Mouse (Mus musculus) olfactory bulb, adult 2 months (tissue): ENCODE data around the gene Hdac5. TPM values are rescaled to one million over a fixed set of nuclear protein-coding genes. Genes with fewer than 3 reads are reported as not detected.

Experiments used
- H3K27ac ChIP-seq: fragments of 200-500 bp; 2 replicates; pipeline ENCODE4 v1.5.1; 2012; ENCODE audit warnings: low read depth, low read length; ENCODE audit not compliant: insufficient read depth
- H3K4me1 ChIP-seq: fragments of 200-500 bp; 2 replicates; pipeline ENCODE4 v1.6.1; 2012; ENCODE audit warnings: low read length; ENCODE audit not compliant: control insufficient read depth, insufficient read depth
- H3K4me3 ChIP-seq: fragments of 200-500 bp; 2 replicates; pipeline ENCODE4 v1.5.1; 2012; ENCODE audit warnings: mild to moderate bottlenecking, low read depth, low read length, moderate library complexity; ENCODE audit not compliant: insufficient read depth
- CTCF ChIP-seq: fragments of 200-500 bp; IDR thresholded peaks from 2 replicates; pipeline ENCODE4 v1.5.1; 2012; ENCODE audit warnings: low read depth, mild to moderate bottlenecking, low read length, moderate library complexity; ENCODE audit not compliant: insufficient read depth
- POLR2A ChIP-seq: fragments of 200-500 bp; IDR thresholded peaks from 2 replicates; pipeline ENCODE4 v1.6.1; 2012; ENCODE audit warnings: mild to moderate bottlenecking, low read depth, low read length, moderate library complexity; ENCODE audit not compliant: insufficient read depth
- WGBS: fragments of 180-500 bp; shearing (Covaris S2); methylation state at CpG from one replicate; pipeline ENCODE4 v1.1.7; 2018; 5-methylcytosine and 5-hydroxymethylcytosine counted together
- polyA plus RNA-seq: library from polyadenylated mRNA; stranded (reverse); fragments of >200 nt; gene quantifications from 2 replicates; pipeline ENCODE4 v1.2.4, GENCODE M21; 2012; ENCODE audit warnings: low replicate concordance; ENCODE audit not compliant: missing spikeins, insufficient read depth, insufficient read length

The Hdac5 gene
- polyA plus RNA-seq, 1 experiment, result not detected

DNA sequence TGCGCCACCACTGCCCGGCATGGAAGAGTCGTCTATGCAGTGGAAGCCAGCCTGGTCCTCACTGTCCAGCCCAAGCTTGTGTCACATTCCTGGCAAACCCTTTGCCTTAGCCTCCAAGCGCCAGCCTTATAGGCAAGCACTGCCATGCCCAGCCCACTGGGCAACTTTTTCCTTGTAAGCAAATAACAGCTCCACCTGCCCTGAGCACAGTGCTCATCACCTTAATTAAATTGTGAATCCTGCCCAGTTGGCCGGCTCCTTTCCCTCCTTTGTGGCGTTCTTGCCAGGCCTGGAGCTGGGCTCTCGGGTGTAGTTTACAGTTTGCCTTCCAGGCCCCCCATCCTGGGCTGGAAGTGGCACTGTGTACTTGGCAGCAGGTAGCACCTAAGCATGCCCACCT lies 33.2 kb upstream of the Hdac5 start:
- H3K4me1 ChIP-seq, result peaks cover 6% of the 10 kb centered on the region
- TF ChIP-seq CTCF, result no peak
- no peak for TF ChIP-seq POLR2A
- no peak overlapping the region for H3K4me3 ChIP-seq
- no peak overlapping the region for H3K27ac ChIP-seq
- WGBS, result 93% methylated on average over 7 of the region's 7 CpGs

DNA sequence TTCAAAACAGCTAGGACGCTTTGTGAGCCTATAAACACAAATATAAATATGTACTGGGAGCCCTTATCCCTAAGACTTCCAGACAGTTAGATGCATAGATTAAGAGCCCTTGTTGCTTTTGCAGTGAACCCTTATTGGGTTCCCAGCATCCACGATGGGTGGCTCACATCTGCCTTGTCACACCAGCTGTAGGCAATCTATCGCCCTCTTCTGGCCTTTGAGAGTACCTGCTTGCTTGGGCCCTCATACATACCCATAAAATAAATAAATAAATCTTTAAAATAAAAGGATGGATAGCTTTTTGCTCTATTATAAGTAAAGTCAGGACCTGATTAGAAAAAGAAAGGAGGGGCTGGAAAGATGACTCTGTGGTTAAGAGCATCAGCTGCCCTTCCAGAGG lies 28.6 kb upstream of the Hdac5 start:
- peaks cover 12% of the 10 kb centered on the region for H3K4me1 ChIP-seq
- no peak overlapping the region for H3K4me3 ChIP-seq
- WGBS, result 93% methylated on average over 3 of the region's 3 CpGs
- no peak for TF ChIP-seq POLR2A
- TF ChIP-seq CTCF, result no peak
- H3K27ac ChIP-seq, result no peak overlapping the region

DNA sequence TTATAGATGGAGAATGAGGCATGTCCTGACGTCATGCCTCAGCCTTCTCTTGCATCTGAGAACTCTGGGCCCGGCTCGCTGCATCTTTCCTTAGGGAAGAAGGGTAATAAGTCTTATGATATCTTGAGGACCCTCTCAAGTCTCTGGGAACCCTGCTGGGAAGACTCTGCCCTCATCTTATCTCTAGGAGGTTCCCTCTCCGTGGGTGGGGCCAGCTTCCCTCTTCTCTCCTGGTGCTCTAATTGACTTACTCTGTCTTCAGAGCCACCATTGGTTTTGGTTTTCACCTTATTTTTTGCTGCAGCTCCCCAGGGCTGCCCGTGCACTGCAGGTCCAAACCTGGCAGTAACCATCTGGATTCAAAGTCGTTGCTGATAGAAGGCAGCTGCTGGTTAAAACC lies 28.1 kb upstream of the Hdac5 start:
- Histone ChIP-seq H3K4me1 (peaks cover 12% of the 10 kb centered on the region), H3K27ac (peak overlapping the region; percentile 56; the same call in 1 of the 2 replicates), H3K4me3 (no peak overlapping the region)
- 61% methylated on average over 6 of the region's 6 CpGs for WGBS
- no peak for TF ChIP-seq CTCF
- TF ChIP-seq POLR2A, result no peak

DNA sequence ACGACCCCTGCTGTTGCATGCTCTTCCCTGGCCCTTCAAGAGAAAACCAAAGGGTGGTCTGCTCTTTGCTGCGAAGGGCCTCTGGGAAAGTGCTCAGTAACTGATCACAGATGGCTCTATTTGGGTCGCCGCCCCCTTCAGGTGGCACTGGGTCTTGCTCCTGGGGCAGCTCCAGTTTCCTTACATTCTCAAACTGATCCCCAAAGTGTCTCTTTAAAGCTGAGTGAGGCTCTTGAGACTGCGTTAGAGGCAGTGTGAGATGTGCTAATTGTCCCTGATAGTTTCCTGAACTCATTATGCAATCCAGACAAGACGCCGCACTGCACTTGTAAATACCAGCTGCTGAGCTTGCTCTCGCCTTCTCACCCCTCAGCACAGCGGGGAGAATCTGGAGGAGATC lies 27.5 kb upstream of the Hdac5 start:
- no peak overlapping the region for H3K4me3 ChIP-seq
- 14% methylated on average over 9 of the region's 9 CpGs for WGBS
- peaks cover 12% of the 10 kb centered on the region for H3K4me1 ChIP-seq
- TF ChIP-seq POLR2A (no peak), CTCF (no peak)
- H3K27ac ChIP-seq, result peak overlapping the region; percentile 56; the same call in 1 of the 2 replicates

DNA sequence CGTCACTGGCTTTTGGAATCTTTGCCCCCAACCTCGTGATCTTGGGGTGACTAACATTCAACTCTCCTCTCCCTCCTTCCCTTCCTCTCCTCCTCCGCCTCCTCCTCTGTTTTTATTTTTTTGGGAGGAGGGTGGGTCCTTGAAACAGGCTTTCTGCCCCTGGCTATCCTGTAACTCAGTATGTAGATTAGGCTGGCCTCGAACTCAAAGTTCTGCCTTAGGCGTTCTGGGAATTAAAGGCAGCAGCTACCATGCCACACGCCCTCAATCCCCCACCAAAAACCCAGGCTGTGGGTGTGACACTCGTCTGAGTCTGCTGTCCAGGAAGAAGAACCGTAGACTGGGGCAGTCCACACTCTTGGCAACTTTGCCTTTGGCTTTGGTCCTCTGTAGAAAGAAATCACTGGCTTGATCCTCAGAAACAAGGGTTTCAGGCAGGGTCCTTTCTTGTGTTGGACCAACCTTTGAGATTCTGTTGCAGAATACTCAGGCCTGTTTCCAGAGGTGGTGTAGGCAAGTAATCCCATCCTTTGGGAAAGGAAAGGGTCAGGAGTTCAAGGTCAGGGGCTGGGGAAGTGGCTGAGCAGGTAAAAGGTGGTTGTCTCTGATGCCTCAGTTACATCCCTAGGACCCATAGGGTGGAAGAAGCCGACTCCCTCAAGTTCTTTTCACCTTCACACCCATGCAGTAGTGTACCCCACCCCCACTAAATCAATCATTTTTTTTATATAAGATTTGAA lies 19.6 kb upstream of the Hdac5 start:
- H3K4me3 ChIP-seq, result no peak overlapping the region

DNA sequence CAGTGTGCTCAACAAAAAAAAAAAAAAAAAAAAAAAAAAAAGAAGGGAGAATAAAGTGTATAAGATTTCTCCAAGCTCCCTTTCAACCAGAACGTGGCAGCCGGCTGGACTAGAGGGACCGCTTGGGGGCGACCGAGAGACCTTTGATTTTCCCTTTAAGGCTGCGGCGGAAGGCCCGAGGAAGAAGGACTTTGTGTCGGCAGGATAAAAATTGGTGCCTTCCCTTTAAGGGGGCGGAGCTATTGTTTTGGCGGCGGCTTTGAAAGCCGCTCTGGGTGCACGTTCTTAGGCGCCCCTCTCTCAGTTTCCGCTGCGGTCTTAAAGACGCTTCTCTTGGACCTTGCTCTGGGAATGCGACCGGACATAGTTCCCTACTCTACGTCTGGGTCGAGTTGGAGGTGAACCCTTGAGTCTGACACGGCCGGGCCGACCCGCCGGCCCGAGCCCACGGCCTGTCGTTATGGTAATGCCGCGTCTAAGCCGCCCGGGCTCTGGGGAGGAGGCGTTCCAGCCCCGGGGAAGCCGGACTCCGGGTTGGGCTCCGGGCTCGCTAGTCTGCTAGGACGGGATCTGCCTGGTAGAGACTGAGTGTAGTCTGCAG lies 18.8 kb upstream of the Hdac5 start, which contains the start of gene BC030867:
Gene BC030867, plus strand, starts transcription at position 253 of the 601 bp plus-strand sequence.
- TF ChIP-seq CTCF (peak; percentile 77), POLR2A (no peak)
- peaks cover 16% of the 10 kb centered on the region for H3K4me1 ChIP-seq
- peak within 1 kb of the TSS; percentile 33 for H3K4me3 ChIP-seq
- under 1% methylated on average over 41 of the region's 41 CpGs for WGBS
- no peak within 1 kb of the TSS for H3K27ac ChIP-seq

More for the DNA sequence above, 19.6 kb upstream of the Hdac5 start:
- 15% methylated on average over 9 of the region's 9 CpGs for WGBS
- TF ChIP-seq CTCF, result no peak
- Histone ChIP-seq H3K27ac (no peak overlapping the region), H3K4me1 (peaks cover 15% of the 10 kb centered on the region)

DNA sequence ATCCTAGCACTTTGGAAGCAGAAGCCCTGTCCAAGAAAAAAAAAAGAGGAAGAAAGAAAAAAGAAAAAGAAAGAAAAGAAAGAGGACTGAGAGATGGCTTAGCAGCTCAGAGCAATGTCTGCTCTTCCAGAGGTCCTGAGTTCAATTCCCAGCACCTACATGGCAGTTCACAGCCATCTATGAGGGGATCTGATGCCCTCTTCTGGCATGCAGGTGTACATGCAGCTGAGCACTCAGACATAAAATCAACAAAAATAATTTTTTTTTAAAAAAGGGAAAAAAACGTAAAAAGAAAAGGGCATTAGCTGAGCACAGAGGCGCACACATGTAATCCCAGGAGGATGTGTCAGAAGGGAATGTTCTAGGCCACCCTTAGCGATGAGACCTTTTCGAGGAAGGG lies 16.9 kb upstream of the Hdac5 start:
- 86% methylated on average over 4 of the region's 4 CpGs for WGBS
- no peak overlapping the region for H3K27ac ChIP-seq
- no peak overlapping the region for H3K4me3 ChIP-seq
- TF ChIP-seq CTCF, result no peak
- TF ChIP-seq POLR2A, result no peak
- H3K4me1 ChIP-seq, result peaks cover 16% of the 10 kb centered on the region

DNA sequence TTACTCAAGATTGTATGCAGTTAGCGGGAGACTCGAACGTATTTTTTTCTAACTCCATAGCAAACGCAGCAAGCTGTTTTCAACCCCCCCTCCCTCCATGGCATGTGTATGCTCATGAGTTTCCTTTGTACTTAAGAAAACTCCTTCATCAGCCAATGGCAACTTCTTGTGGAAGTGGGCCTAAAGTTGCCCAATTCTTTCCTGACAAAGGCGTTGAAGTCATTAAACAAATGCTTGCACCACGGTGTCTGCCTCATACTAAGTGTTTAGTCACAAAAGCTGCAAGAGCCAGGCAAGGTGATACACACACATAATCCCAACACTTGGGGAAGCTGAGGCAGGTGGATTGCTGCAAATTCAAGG lies 16.3 kb upstream of the Hdac5 start:
- WGBS, result 56% methylated on average over 6 of the region's 6 CpGs
- no peak for TF ChIP-seq POLR2A
- no peak for TF ChIP-seq CTCF
- no peak overlapping the region for H3K27ac ChIP-seq
- H3K4me1 ChIP-seq, result peaks cover 16% of the 10 kb centered on the region
- no peak overlapping the region for H3K4me3 ChIP-seq

DNA sequence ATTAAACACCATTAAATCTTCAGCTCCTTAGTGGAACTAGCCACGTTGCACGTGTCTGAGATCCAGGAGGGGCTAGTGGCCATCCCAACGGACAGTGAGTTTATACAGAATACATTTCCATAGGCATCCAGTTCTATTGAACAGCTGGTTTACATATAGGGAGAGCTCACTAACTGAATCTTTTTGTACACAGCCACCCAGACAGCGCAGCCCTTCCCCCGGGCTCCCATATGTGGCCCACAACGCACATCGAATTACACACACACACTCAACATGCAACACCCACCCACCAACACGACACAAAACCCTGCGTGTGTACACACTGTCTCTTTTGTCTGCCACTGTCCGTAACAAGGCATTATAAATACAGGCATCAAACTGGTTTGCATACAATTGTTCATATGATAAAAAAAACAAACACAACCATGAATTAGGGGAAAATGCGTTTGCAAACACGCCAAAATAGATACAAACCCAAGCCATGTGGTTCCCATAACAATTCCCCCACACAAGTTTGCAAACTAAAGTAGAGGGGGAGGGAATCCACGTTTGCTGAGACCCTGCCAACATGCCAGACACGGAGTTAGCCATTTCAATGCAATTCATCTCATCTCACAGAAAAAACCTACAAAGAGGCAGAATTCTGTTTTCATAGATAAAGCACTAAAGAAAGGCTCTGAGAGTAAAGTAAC lies 15.8 kb upstream of the Hdac5 start:
- 24% methylated on average over 14 of the region's 14 CpGs for WGBS
- TF ChIP-seq CTCF (no peak), POLR2A (no peak)
- peaks cover 16% of the 10 kb centered on the region for H3K4me1 ChIP-seq
- peak overlapping the region; percentile 12; the same call in 1 of the 2 replicates for H3K27ac ChIP-seq
- no peak overlapping the region for H3K4me3 ChIP-seq
